Mouse (Mus musculus): ENCODE measurements around the gene Bcas3.
A peak's percentile ranks its signal among the peaks of the same experiment; 100 is the strongest.

Bcas3 gene

DNA sequence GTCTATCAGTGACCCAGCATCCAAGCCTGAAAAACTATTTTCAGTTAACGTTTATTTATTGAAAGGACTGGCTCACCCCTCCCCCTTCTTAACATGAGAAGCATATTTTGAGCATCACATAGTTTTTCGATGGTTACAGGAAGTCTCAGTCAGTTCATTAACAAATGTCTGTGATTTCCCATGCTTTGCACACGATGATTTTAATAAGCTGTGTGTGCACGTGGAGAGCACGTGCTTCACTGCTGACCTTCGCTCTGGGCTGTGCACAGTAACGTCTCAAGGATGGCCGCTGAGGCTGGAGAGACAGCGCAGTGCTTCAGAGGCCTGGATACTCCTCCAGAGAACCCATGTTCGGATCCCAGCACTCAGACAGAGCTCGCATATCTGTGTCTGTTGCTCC is 454.4 kb downstream of the Bcas3 start:
- DNase-seq: no peak

DNA sequence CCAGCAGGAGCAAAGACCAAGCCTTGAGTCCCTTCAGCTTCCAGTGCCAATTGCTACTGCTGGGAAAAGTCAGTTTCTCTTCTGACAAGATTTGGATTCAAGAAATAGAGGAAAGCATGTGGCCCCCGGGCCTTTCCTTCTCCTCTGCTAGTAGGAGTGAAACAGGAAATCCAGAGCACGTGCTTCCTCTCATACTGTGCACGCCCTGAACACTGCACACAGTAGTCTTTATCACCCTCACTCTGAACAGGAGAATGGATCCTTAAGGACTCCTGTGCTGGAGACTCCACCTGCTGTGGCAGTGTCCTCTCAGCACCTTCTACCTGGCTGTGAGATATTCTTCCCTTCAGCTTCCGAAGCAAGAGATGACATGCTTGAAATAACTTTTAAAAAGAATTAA is 458.3 kb downstream of the Bcas3 start:
- no peak for DNase-seq

DNA sequence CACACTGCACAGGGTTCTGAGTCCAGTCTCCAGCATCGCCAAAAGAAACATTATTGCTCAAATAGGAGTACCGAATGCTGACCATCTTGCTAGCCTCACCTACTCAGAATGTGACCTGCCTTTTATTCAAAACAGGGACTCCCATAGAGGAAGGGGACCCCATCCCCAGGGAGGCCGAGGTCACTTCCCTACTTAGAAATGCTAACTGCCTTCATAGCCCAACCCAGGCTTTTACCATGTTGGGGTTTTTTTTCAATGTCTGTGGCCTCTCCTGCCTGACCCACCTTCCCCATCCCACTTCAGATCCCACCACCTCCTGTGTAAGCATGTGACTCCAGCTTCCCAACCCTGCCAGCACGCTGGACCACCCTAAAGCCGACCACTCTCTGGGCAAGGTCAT is 458.7 kb downstream of the Bcas3 start:
- DNase-seq: no peak

GRCm38 (mm10) chr11:85812201-85812966 is 459.4 kb downstream of the Bcas3 start:
- no peak for DNase-seq

GRCm38 (mm10) chr11:85814678-85815077 is 461.7 kb downstream of the Bcas3 start:
- no peak for DNase-seq

GRCm38 (mm10) chr11:85816471-85816870 is 463.5 kb downstream of the Bcas3 start:
- DNase-seq: no peak

DNA sequence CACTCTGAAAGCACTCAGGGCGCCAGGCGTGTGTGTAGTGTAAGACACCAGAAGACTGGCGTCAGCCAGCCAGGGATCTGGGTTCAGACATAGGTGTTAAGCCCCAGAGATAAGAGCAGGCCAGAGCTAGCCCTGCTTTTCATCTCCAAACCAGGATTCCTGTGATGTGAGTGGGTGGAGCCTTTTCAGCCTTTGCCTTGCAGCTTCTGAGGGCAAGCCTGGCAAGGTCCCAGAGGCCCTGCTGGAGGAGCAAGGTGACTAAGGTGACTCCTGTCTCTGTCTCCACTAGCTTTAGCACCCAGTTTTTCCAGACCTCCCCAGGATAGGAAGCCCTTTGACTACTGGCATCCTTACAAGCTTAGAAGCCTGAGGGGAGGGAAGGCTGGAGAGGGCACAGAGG is 465.4 kb downstream of the Bcas3 start:
- no peak for DNase-seq

DNA sequence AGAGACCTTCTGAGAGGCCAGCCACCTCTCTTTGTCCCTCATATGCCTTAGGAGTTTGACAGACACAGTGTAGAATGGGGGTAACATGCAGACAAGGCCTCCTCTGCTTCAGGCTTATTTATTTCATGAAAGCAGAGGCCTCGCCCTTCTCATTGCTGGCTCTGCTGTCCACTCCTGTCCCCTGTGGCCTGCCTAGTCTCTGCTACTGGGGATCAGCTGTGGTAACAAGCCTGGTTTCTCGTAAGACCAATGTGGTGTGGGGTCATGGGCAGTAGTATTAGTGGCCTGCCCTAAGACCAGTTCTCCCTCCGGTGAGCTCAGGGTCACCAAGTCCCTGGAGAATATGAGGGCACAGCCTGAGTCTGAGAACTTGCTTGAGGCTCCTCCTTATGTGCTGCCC is 468.0 kb downstream of the Bcas3 start:
- DNase-seq: no peak

GRCm38 (mm10) chr11:85821659-85822058 is 468.7 kb downstream of the Bcas3 start:
- no peak for DNase-seq

DNA sequence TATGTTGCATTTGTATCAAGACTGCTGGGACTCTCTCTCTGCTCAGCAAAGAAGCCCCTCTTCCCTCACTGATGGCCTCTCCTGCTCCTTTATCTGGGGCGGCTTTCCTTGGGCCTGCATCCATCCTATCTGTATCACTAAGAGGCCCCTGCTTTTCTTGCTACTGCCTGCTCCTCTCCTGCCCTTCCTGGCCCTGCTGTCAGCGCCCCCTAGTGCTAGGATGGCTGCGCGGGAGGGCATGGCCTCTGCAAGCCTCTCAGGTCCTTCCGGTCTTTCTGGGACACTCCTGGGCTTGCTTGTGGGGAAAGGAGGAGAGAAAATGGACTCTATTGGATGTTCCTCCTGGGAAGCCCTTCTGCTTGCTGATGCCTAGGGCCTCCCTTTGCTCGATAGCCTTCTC is 470.2 kb downstream of the Bcas3 start:
- peak; percentile 63 to 81 for DNase-seq

DNA sequence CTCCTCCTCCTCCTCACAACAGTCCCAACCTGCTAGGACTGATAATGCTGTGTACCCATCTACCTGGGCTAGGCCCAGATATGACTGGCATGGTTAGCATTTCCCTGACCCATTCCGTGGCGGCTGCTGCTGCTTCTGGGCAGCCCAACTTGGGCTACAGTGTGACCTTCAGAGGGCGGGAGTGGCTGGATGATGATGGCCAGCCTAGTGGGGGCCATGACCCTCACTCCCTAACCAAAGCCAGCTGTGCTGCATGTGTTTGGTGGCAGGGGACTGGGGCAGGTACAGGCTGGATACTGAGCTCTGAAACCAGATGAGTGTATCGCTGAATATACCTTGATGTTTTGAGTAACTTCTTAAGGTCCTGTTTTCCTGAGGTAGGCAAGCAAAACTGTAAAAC is 470.8 kb downstream of the Bcas3 start:
- no peak for DNase-seq

- DNase-seq: no peak
Observed at GRCm38 (mm10) chr11:85825031-85825430, 472.1 kb downstream of the Bcas3 start.

GRCm38 (mm10) chr11:85825823-85826222 is 472.9 kb downstream of the Bcas3 start:
- no peak for DNase-seq

DNA sequence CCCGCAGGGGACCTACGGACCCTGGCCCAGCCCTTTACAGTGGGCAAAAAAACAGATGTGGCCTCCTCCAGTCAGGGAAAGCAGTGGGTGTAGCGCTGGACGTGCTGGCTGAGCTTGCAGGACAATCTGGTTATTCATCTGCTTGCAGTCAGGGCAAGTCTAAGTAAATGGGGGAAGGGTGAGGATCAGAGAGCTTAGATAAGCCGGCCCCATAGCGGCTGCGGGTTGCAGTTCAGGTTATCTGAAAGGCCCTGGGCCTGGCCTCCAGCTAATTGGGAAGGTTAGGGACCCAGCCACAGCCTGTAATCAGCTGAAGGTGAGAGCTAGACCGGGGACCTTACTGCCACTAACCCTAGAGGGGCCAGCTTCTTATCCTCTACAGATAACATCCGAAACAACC is 474.4 kb downstream of the Bcas3 start:
- no peak for DNase-seq

DNA sequence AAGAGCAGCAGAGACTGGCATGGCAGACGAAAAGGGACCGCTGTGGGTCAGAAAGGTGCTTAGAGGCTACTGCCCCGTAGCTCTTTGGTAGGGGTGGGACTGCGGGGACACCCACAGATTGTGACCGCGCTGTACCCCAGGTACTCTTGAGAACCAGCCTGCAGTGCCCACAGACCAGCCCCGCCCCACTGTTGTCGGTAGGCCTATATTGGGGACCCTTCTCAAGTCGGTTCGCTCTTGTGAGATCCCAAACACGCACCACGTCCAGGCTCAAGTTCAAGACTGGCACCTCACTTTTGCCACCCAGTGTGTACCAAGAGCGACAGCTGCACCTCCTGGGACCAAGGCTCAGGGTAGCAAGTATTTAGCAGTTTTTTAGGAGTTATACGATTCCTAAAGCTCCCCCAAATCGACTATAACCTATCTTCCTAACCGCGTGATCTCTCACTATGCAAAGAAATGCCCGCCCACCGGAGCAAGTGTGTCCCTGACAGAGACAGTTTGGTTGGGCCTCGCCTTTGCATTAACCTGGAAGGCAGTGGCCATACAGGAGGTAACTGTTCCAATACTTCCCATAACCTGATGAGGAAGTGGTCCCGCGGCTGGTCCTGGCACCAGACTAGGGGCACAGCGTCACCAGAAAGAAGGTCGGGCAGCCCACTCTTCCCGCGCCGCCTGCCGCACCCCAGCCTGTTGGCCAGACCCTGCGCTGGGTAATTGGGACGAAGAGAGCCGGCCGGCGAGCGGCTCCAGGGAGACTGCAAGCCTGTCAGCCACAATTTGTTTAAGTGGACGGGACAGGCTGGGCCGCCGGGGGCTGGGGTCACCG is 475.9 kb downstream of the Bcas3 start:
- no peak for DNase-seq

DNA sequence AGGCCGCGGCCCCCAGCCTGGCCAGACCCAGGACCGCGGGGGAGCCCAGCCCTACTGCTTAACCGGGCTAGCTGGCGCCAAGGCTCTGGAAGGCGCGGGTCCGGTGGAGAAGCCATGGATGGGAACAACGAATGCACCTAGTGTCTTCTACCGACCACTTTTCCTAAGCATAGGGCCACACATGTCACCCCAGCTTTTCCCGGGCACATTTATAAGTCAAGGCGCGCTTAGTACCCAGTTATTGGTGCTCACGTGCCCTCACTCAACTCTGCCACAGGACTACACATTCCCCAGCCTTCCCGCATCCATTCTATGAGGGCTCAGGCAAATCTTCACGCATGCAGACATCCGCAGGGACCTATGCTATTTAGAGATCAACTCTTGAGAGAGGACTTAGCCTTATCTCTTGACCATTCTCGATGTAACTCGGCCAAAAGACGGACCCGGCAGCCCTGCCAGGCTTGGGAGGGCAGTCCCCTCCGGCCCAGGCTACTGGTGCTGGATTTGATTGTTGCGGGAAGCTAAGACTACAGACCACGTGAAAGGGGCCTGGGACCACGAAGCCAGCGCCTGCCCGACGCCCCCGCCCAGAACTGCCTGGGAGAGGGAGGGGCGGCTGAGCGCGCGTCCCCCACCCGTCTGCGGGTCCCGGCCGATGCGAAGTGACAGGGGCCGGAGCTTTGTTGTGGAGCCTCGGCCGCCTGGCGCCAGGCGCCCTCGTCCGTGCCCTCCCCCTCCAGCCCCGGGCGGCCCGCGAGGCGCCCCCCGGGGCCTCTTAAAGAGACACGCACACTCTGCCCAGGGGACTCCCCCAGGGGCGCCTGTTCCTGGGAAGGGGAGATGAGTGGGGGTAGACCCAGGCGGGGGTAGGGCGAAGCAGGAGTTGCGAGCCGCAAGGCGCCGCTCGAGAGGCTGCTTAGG is 476.8 kb downstream of the Bcas3 start:
- no peak for DNase-seq

DNA sequence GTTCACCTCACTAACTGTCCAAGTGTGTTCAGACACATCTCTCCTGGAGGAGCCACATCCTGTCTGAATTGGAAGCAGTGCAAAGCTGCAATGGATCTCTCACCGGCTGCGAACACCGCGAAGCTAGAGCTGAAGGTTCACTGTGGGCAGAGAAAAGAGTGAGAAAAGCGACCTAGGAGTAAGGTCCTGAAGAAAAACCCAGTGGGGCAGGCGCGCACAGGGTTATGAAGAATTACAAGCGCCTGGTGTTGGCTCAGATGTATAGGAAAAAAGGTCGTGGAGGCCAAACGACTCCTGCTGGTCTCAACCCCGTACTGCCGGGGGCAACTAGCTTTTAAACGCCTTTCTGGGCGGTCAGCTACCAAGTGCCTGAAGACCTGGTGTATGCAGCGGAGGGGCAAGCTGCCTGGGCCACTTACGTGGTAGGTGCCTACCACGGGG is 478.0 kb downstream of the Bcas3 start:
- no peak for DNase-seq

DNA sequence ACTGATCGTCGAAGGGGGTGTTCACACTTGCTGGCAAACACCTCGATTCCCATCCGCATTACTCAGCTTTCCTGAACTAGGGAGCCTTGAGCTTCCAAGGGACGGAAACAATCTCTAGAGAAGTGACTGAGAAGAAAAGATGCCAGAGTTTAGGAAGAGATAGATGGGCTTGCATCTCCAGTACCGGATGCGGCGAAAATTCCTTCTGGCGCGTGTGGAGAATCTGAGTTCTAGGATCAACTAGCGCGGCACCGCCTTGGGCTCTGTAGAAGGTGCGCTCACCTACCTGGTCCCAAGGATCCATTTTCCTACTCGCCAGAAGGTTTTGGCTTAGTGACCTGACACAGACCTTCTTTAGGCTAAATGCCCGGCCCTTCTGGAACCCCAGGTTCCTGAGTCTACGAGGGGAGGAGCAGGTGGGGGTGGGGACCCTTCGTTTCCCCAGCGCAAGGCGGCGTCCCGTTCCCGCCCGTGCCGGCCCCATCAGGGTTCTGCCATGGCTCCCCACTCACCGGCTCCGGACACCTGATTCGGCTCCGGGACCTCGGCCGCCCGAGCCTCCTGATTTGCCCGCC is 478.8 kb downstream of the Bcas3 start:
- no peak for DNase-seq

GRCm38 (mm10) chr11:85832231-85832924 is 479.4 kb downstream of the Bcas3 start, which contains the start of gene Tbx2:
Gene Tbx2 (plus strand): TSS chr11:85832551.
- no peak for DNase-seq

GRCm38 (mm10) chr11:85833081-85833521 is 480.1 kb downstream of the Bcas3 start:
- DNase-seq: no peak

DNA sequence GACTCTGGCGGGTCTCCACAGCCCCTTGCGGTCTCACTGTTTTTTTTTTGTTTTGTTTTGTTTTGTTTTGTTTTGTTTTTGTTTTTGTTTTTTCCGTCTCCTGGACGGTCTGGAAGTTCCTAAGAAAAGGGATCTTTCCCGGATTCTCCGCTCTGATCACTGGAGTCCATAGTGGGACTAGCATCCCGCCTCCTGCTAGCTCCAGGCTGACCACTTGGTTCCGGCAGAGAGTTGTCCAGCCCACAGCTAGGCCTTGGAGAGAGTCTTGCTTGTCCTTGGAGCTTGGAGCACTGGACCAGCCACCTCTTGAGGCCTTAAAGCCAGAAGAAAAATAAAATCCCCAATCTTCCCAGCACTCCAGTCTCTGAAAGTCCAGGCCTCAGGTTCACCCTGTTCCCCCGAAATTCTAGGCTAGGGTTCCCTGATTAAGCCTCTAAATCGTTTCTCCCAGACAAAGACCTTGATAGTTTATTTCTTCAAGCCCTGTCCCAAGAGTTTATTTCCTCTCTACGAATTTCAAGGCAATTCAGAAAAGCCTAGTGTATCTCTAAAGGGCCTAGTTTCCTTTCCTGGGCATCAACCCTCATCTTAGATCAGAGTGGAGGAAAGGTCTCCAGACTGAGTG is 480.9 kb downstream of the Bcas3 start:
- DNase-seq: peak in 1 of 2 experiments; percentile 61

All from cerebellum, postnatal 25 days (tissue).